Mouse (Mus musculus) gastrocnemius, adult 18-20 months (tissue): Measurements from ENCODE around the gene H2afv. TPM values are rescaled to one million over a fixed set of nuclear protein-coding genes. Genes with fewer than 3 reads are reported as not detected.
A peak's percentile ranks its signal among the peaks of the same experiment; 100 is the strongest.

Source experiments
- DNase-seq: peaks from one replicate; pipeline ENCODE4 v3.0.0; 2021; ENCODE audit warnings: low spot score
- long read RNA-seq, 2 experiments: library from polyadenylated mRNA; stranded (forward); transcript quantifications; one replicate each; pipeline ENCODE4 v2.0.0; 2021
- total RNA-seq, 2 experiments: library from RNA; stranded (reverse); gene quantifications; 2 replicates each; pipeline ENCODE4 v1.2.3; 2021

H2afv gene
- total RNA-seq = 10 to 100 TPM; 61.3 to 63.7 TPM
- long read RNA-seq, experiment 1, transcript H2afv-201 (4 exons, 519 nt) = minor isoform, 11 of 139 reads
- long read RNA-seq, experiment 1, transcript H2afv-202 (5 exons, 1,633 nt) = major isoform, 124 of 139 reads
- long read RNA-seq, experiment 1, partial matches to known transcripts = 4 of 139 reads
- long read RNA-seq, experiment 1, other reads (novel, unspliced or antisense) = 0 of 139 reads
- long read RNA-seq, experiment 2, transcript H2afv-202 (5 exons, 1,633 nt) = major isoform, 94 of 113 reads
- long read RNA-seq, experiment 2, transcript H2afv-201 (4 exons, 519 nt) = minor isoform, 16 of 113 reads
- long read RNA-seq, experiment 2, partial matches to known transcripts = 2 of 113 reads
- long read RNA-seq, experiment 2, other reads (novel, unspliced or antisense) = 1 of 113 reads

GRCm38 (mm10) chr11:6444077-6444853 is at the start of gene H2afv:
TSS of gene H2afv (minus strand) at chr11:6444443.
- DNase-seq = peak; percentile 99

GRCm38 (mm10) chr11:6489691-6490503 is 45.7 kb upstream of the H2afv start:
- peak; percentile 39 for DNase-seq

GRCm38 (mm10) chr11:6489257-6489656 is 45.0 kb upstream of the H2afv start:
- DNase-seq = no peak

GRCm38 (mm10) chr11:6488041-6488684 is 43.9 kb upstream of the H2afv start:
- DNase-seq = no peak

- DNase-seq = no peak
Measured at GRCm38 (mm10) chr11:6487496-6487895, 43.3 kb upstream of the H2afv start.

GRCm38 (mm10) chr11:6486916-6487315 is 42.7 kb upstream of the H2afv start:
- DNase-seq = no peak

- DNase-seq = no peak
Measured at GRCm38 (mm10) chr11:6484244-6484959, 40.2 kb upstream of the H2afv start.

- no peak for DNase-seq
Measured at GRCm38 (mm10) chr11:6483103-6483502, 38.9 kb upstream of the H2afv start.

- no peak for DNase-seq
Measured at GRCm38 (mm10) chr11:6481669-6482185, 37.5 kb upstream of the H2afv start.

GRCm38 (mm10) chr11:6480681-6481405 is 36.6 kb upstream of the H2afv start:
- no peak for DNase-seq

- DNase-seq = no peak
Measured at GRCm38 (mm10) chr11:6480191-6480590, 35.9 kb upstream of the H2afv start.

GRCm38 (mm10) chr11:6479231-6479630 is 35.0 kb upstream of the H2afv start:
- no peak for DNase-seq

- no peak for DNase-seq
Measured at GRCm38 (mm10) chr11:6477350-6477749, 33.1 kb upstream of the H2afv start.

- no peak for DNase-seq
Measured at GRCm38 (mm10) chr11:6476876-6477275, 32.6 kb upstream of the H2afv start.

GRCm38 (mm10) chr11:6475867-6476484 is 31.7 kb upstream of the H2afv start, which contains the start of gene Purb:
TSS of gene Purb (minus strand) at chr11:6475917.
- DNase-seq = peak; percentile 88

GRCm38 (mm10) chr11:6474874-6475731 is 30.9 kb upstream of the H2afv start:
- DNase-seq = peak; percentile 15

GRCm38 (mm10) chr11:6474381-6474780 is 30.1 kb upstream of the H2afv start:
- DNase-seq = no peak

- no peak for DNase-seq
Measured at GRCm38 (mm10) chr11:6472076-6472475, 27.8 kb upstream of the H2afv start.
